Mouse (Mus musculus): ENCODE measurements around the gene Gimap8. TPM values are rescaled to one million over a fixed set of nuclear protein-coding genes. Genes with fewer than 3 reads are reported as not detected.

Gene Gimap8
- polyA plus RNA-seq, 1 experiment from 2014 or later, result 1.1 TPM

- H3K4me2 ChIP-seq (replicated peaks), result no peak overlapping the region
- ATAC-seq (ENCODE audit: insufficient number of reproducible peaks, low FRiP score, low TSS enrichment, low read depth), result no peak
- peaks cover 11% of the 10 kb centered on the region for H3K4me1 ChIP-seq
- no peak overlapping the region for H3K4me3 ChIP-seq (replicated peaks)
- H3K9me3 ChIP-seq (replicated peaks), result no peaks in the 10 kb centered on the region
- WGBS, result 28% methylated on average over 1 of the region's 1 CpGs
- H3K27me3 ChIP-seq, result peaks cover 25% of the 10 kb centered on the region
- H3K36me3 ChIP-seq, result peaks cover 21% of the 10 kb centered on the region
- H3K27ac ChIP-seq (replicated peaks), result no peak overlapping the region
- H3K9ac ChIP-seq, result no peak overlapping the region
These were observed 23.6 kb upstream of the Gimap8 start for GRCm38 (mm10) chr6:48623460-48623859.

DNA sequence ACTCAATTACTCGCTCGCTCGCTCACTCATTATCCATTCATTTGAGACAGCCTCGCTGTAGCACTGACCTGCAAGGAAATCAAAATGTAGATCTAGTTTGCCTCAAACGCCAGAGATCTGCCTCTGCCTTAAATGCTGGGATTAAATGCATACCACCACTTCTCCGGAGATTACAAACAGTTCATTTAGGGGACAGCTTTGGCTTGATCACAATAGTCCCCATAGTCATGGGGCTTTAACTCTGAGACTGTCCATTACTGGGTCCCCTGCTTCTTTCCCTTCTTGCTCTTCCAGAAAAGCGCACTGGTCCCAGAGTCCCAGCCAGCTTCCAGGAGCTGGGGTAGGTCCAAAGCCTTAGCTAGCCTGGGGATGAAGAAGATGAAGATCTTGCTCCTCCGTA, 20.6 kb upstream of the Gimap8 start, which contains the start of gene AI854703:
Gene AI854703, plus strand, starts transcription at position 301 of the 400 bp plus-strand sequence.
- no peak for ATAC-seq (ENCODE audit: insufficient number of reproducible peaks, low FRiP score, low TSS enrichment, low read depth)
- H3K36me3 ChIP-seq, result no peaks in the 10 kb centered on the region; the same call in 1 of the 2 replicates
- H3K4me2 ChIP-seq (replicated peaks), result peak within 1 kb of the TSS; percentile 94
- peak within 1 kb of the TSS; percentile 52 for H3K4me3 ChIP-seq (replicated peaks)
- no peaks in the 10 kb centered on the region for H3K9me3 ChIP-seq (replicated peaks)
- H3K27ac ChIP-seq (replicated peaks), result no peak within 1 kb of the TSS
- 31% methylated on average over 8 of the region's 8 CpGs for WGBS
- peaks cover 23% of the 10 kb centered on the region for H3K4me1 ChIP-seq
- peak within 1 kb of the TSS; percentile 18 for H3K9ac ChIP-seq
- H3K27me3 ChIP-seq, result peaks cover 45% of the 10 kb centered on the region

GRCm38 (mm10) chr6:48626984-48627383, 20.1 kb upstream of the Gimap8 start:
- no peak for ATAC-seq (ENCODE audit: insufficient number of reproducible peaks, low FRiP score, low TSS enrichment, low read depth)
- peak overlapping the region; percentile 94 for H3K4me2 ChIP-seq (replicated peaks)
- H3K27ac ChIP-seq (replicated peaks), result no peak overlapping the region
- H3K9me3 ChIP-seq (replicated peaks), result no peaks in the 10 kb centered on the region
- WGBS, result under 1% methylated on average over 32 of the region's 32 CpGs
- peak overlapping the region; percentile 18 for H3K9ac ChIP-seq
- no peaks in the 10 kb centered on the region for H3K36me3 ChIP-seq
- peak overlapping the region; percentile 52 for H3K4me3 ChIP-seq (replicated peaks)
- H3K4me1 ChIP-seq, result peaks cover 23% of the 10 kb centered on the region
- H3K27me3 ChIP-seq, result peaks cover 45% of the 10 kb centered on the region

- Histone ChIP-seq H3K36me3 (no peaks in the 10 kb centered on the region), H3K27ac (replicated peaks) (no peak overlapping the region), H3K27me3 (peaks cover 45% of the 10 kb centered on the region), H3K9ac (peak overlapping the region; percentile 18; the same call in 1 of the 2 replicates), H3K4me1 (peaks cover 23% of the 10 kb centered on the region), H3K4me3 (replicated peaks) (peak overlapping the region; percentile 52), H3K4me2 (replicated peaks) (peak overlapping the region; percentile 94), H3K9me3 (replicated peaks) (no peaks in the 10 kb centered on the region)
- 2% methylated on average over 7 of the region's 7 CpGs for WGBS
- no peak for ATAC-seq (ENCODE audit: insufficient number of reproducible peaks, low FRiP score, low TSS enrichment, low read depth)
These were observed 19.5 kb upstream of the Gimap8 start for GRCm38 (mm10) chr6:48627511-48627924.

DNA sequence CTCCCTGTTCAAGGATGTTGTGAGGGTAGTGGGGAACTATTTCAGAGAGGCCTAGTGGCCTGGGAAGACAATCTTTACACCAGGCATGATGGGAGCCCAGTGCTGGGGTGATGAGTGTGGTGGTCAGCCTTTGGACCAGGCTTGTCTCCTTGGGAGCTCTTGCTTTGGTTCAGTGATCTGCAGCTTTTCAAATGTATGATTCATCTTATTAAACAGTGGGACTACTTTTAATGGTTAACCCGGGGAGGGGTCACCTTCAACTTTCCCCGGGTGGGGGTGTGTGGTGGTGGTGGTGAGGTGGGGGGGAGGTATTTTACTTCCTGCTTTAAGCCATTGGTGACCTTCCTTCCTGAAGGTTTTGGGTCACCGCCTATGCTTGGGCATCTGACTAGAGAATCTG, 18.7 kb upstream of the Gimap8 start:
- Histone ChIP-seq H3K4me1 (peaks cover 23% of the 10 kb centered on the region), H3K9me3 (replicated peaks) (no peaks in the 10 kb centered on the region), H3K27me3 (peaks cover 45% of the 10 kb centered on the region), H3K4me3 (replicated peaks) (no peak overlapping the region), H3K36me3 (no peaks in the 10 kb centered on the region), H3K4me2 (replicated peaks) (no peak overlapping the region), H3K9ac (no peak overlapping the region), H3K27ac (replicated peaks) (no peak overlapping the region)
- ATAC-seq (ENCODE audit: insufficient number of reproducible peaks, low FRiP score, low TSS enrichment, low read depth), result no peak
- WGBS, result 83% methylated on average over 3 of the region's 3 CpGs

- H3K36me3 ChIP-seq, result no peaks in the 10 kb centered on the region
- peak overlapping the region; percentile 39 for H3K9ac ChIP-seq
- peaks cover 23% of the 10 kb centered on the region for H3K4me1 ChIP-seq
- H3K4me2 ChIP-seq (replicated peaks), result peak overlapping the region; percentile 88
- no peak for ATAC-seq (ENCODE audit: insufficient number of reproducible peaks, low FRiP score, low TSS enrichment, low read depth)
- H3K4me3 ChIP-seq (replicated peaks), result peak overlapping the region; percentile 45
- 4% methylated on average over 54 of the region's 54 CpGs for WGBS
- no peaks in the 10 kb centered on the region for H3K9me3 ChIP-seq (replicated peaks)
- H3K27ac ChIP-seq (replicated peaks), result no peak overlapping the region
- peaks cover 45% of the 10 kb centered on the region for H3K27me3 ChIP-seq
These were observed 18.0 kb upstream of the Gimap8 start for GRCm38 (mm10) chr6:48628808-48629660.

GRCm38 (mm10) chr6:48629661-48630034, 17.4 kb upstream of the Gimap8 start:
- ATAC-seq (ENCODE audit: insufficient number of reproducible peaks, low FRiP score, low TSS enrichment, low read depth), result 0 out of 2 replicates have a peak, but pooled peaks have one; percentile 25

DNA sequence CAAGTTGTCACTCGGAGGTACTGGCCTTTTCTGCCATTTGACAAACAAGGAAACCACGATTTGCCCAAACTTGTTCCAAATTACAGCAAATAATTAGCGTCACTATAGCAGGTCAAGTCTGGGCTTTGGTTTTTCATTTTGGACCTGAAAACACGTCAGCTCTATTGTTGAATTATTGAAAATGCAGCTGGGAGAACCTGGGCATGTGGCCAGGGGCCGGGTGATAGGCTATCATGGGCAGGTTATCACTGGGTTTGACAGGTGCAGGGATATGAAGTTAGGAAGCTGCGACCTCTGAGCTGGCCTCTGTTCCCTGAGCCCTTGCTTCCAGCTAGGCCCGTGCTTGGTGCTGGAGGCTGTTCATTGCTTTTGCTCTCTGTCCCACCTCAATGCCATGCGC, 16.2 kb upstream of the Gimap8 start:
- H3K4me2 ChIP-seq (replicated peaks), result no peak overlapping the region
- no peaks in the 10 kb centered on the region for H3K9me3 ChIP-seq (replicated peaks)
- H3K4me3 ChIP-seq (replicated peaks), result no peak overlapping the region
- H3K27ac ChIP-seq (replicated peaks), result no peak overlapping the region
- H3K36me3 ChIP-seq, result no peaks in the 10 kb centered on the region
- 77% methylated on average over 8 of the region's 8 CpGs for WGBS
- no peak overlapping the region for H3K9ac ChIP-seq
- peaks cover 44% of the 10 kb centered on the region for H3K27me3 ChIP-seq
- no peak for ATAC-seq (ENCODE audit: insufficient number of reproducible peaks, low FRiP score, low TSS enrichment, low read depth)
- peaks cover 23% of the 10 kb centered on the region for H3K4me1 ChIP-seq

More at GRCm38 (mm10) chr6:48629661-48630034, 17.4 kb upstream of the Gimap8 start:
- H3K4me3 ChIP-seq (replicated peaks), result peak overlapping the region; percentile 45
- no peaks in the 10 kb centered on the region for H3K36me3 ChIP-seq
- peaks cover 45% of the 10 kb centered on the region for H3K27me3 ChIP-seq
- 15% methylated on average over 13 of the region's 13 CpGs for WGBS
- H3K9ac ChIP-seq, result peak overlapping the region; percentile 39
- H3K4me1 ChIP-seq, result peaks cover 23% of the 10 kb centered on the region
- H3K4me2 ChIP-seq (replicated peaks), result peak overlapping the region; percentile 88
- no peak overlapping the region for H3K27ac ChIP-seq (replicated peaks)
- H3K9me3 ChIP-seq (replicated peaks), result no peaks in the 10 kb centered on the region

DNA sequence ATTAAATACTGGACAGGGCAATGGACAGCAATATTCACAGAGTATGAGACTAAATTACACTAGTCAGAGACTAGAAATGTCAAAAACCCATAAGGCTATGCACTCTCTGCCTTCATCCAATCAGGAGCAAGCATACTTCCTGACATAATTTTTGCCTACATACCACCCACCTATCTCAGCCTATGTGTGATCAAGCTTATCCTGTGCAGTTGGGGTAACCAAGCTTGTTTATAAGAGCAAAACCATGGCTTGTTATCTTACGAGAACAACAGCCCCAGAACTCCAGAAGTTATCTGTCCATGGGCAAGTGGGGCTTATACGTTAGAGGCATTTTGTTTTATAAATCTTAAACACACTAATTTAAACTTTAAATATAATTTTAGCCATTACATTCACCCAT, 11.9 kb upstream of the Gimap8 start:
- H3K36me3 ChIP-seq, result no peaks in the 10 kb centered on the region
- ATAC-seq (ENCODE audit: insufficient number of reproducible peaks, low FRiP score, low TSS enrichment, low read depth), result no peak
- H3K27ac ChIP-seq (replicated peaks), result no peak overlapping the region
- no peak overlapping the region for H3K4me2 ChIP-seq (replicated peaks)
- H3K4me3 ChIP-seq (replicated peaks), result no peak overlapping the region
- peaks cover 3% of the 10 kb centered on the region; the same call in 1 of the 2 replicates for H3K27me3 ChIP-seq
- H3K9me3 ChIP-seq (replicated peaks), result no peaks in the 10 kb centered on the region
- no peaks in the 10 kb centered on the region for H3K4me1 ChIP-seq
- no peak overlapping the region for H3K9ac ChIP-seq
- WGBS, result 80% methylated on average over 2 of the region's 2 CpGs

DNA sequence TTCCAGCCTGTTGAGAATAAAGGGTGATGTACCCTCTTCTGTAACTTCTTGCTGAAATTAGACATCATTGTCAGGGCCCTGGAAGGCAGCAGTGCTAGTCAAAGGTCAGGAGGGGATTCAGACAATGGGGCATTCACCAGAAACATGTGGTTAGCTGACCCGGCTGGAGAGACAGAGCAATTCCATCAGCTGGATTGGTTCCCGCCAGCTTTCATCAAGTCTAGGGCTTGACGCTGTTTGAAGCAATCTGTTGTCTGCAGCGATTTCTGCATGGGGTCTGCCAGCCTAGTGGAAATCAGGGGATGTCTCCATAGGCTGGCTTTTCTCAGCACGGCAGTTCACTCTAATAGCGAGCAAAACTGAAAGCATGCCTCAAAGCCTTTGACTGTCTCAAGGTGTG, 10.5 kb upstream of the Gimap8 start:
- no peak for ATAC-seq (ENCODE audit: insufficient number of reproducible peaks, low FRiP score, low TSS enrichment, low read depth)
- WGBS, result 34% methylated on average over 6 of the region's 6 CpGs
- Histone ChIP-seq H3K4me2 (replicated peaks) (no peak overlapping the region), H3K9ac (no peak overlapping the region), H3K27me3 (no peaks in the 10 kb centered on the region), H3K9me3 (replicated peaks) (no peaks in the 10 kb centered on the region), H3K36me3 (no peaks in the 10 kb centered on the region), H3K27ac (replicated peaks) (no peak overlapping the region), H3K4me1 (no peaks in the 10 kb centered on the region), H3K4me3 (replicated peaks) (no peak overlapping the region)

- WGBS, result 58% methylated on average over 6 of the region's 6 CpGs
- no peak for ATAC-seq (ENCODE audit: insufficient number of reproducible peaks, low FRiP score, low TSS enrichment, low read depth)
These were observed 9.1 kb upstream of the Gimap8 start for GRCm38 (mm10) chr6:48637811-48638500.

More at GRCm38 (mm10) chr6:48637811-48638500, 9.1 kb upstream of the Gimap8 start:
- Histone ChIP-seq H3K27ac (replicated peaks) (no peak overlapping the region), H3K9me3 (replicated peaks) (no peaks in the 10 kb centered on the region), H3K36me3 (no peaks in the 10 kb centered on the region), H3K9ac (no peak overlapping the region), H3K4me3 (replicated peaks) (no peak overlapping the region), H3K4me1 (no peaks in the 10 kb centered on the region), H3K4me2 (replicated peaks) (no peak overlapping the region), H3K27me3 (no peaks in the 10 kb centered on the region)
